Mouse (Mus musculus) spleen, postnatal 4 days (tissue): Measurements from ENCODE around the gene Mmp9.

Experiments used
- DNase-seq, 2 experiments: peaks; one replicate each; pipeline ENCODE4 v3.0.0; 2022; ENCODE audit warnings: low spot score in 2 of 2

Mmp9 gene

GRCm38 (mm10) chr2:164912151-164912550, 28.4 kb upstream of the Mmp9 start:
- no peak for DNase-seq

GRCm38 (mm10) chr2:164912749-164913427, 27.7 kb upstream of the Mmp9 start:
- no peak for DNase-seq

- peak; percentile 79 to 89 for DNase-seq
Measured at GRCm38 (mm10) chr2:164913428-164913786, 27.2 kb upstream of the Mmp9 start.

- no peak for DNase-seq
Measured at GRCm38 (mm10) chr2:164916820-164917219, 23.8 kb upstream of the Mmp9 start.

- DNase-seq = no peak
Measured at GRCm38 (mm10) chr2:164917371-164917770, 23.2 kb upstream of the Mmp9 start.

- peak in 1 of 2 experiments; percentile 49 for DNase-seq
Measured at GRCm38 (mm10) chr2:164918325-164918724, 22.3 kb upstream of the Mmp9 start.

GRCm38 (mm10) chr2:164921984-164922383, 18.6 kb upstream of the Mmp9 start:
- no peak for DNase-seq

- no peak for DNase-seq
Measured at GRCm38 (mm10) chr2:164923291-164923690, 17.3 kb upstream of the Mmp9 start.

GRCm38 (mm10) chr2:164924100-164924857, 16.3 kb upstream of the Mmp9 start:
- peak; percentile 79 to 88 for DNase-seq

GRCm38 (mm10) chr2:164930706-164931581, 9.6 kb upstream of the Mmp9 start:
- no peak for DNase-seq

GRCm38 (mm10) chr2:164933534-164933933, 7.0 kb upstream of the Mmp9 start:
- DNase-seq = no peak

GRCm38 (mm10) chr2:164935991-164936390, 4.6 kb upstream of the Mmp9 start:
- no peak for DNase-seq

- no peak for DNase-seq
Measured at GRCm38 (mm10) chr2:164938146-164939091, 2.2 kb upstream of the Mmp9 start.

- no peak for DNase-seq
Measured at GRCm38 (mm10) chr2:164939106-164939505, 1.5 kb upstream of the Mmp9 start.

GRCm38 (mm10) chr2:164942692-164943290, 2.2 kb downstream of the Mmp9 start:
- peak in 1 of 2 experiments; percentile 44 for DNase-seq

- no peak for DNase-seq
Measured at GRCm38 (mm10) chr2:164947506-164947905, 6.9 kb downstream of the Mmp9 start.

GRCm38 (mm10) chr2:164947930-164948329, 7.3 kb downstream of the Mmp9 start:
- DNase-seq = peak in 1 of 2 experiments; percentile 33

- no peak for DNase-seq
Measured at GRCm38 (mm10) chr2:164948962-164949361, 8.4 kb downstream of the Mmp9 start.

GRCm38 (mm10) chr2:164950501-164950900, 9.9 kb downstream of the Mmp9 start:
- DNase-seq = no peak

- DNase-seq = no peak
Measured at GRCm38 (mm10) chr2:164951745-164952144, 11.2 kb downstream of the Mmp9 start.

GRCm38 (mm10) chr2:164952448-164952847, 11.9 kb downstream of the Mmp9 start:
- no peak for DNase-seq
